Mouse (Mus musculus) ES-E14 (cell line): ENCODE results near the gene Igfbp3. TPM values are rescaled to one million over a fixed set of nuclear protein-coding genes. Genes with fewer than 3 reads are reported as not detected.
A peak's percentile ranks its signal among the peaks of the same experiment; 100 is the strongest.
"Not testable (repeated sequence)": the region's sequence is repeated elsewhere in the genome, so short reads cannot be mapped to it uniquely, and the experiment has no call there.

Experiments used
- DNase-seq: peaks from one replicate; pipeline ENCODE4 v3.0.0-alpha.2; 2013; ENCODE audit warnings: low read depth, low spot score
- H3K27ac ChIP-seq: 2 replicates; pipeline ENCODE4 v1.5.1; 2012; ENCODE audit warnings: low read depth, mild to moderate bottlenecking, low read length, moderate library complexity, mixed read lengths; ENCODE audit not compliant: poor library complexity, insufficient read depth, severe bottlenecking
- H3K36me3 ChIP-seq: 2 replicates; pipeline ENCODE4 v1.6.1; 2012; ENCODE audit warnings: mild to moderate bottlenecking, low read length, moderate library complexity, mixed read lengths; ENCODE audit not compliant: control insufficient read depth, poor library complexity, insufficient read depth, severe bottlenecking
- H3K4me1 ChIP-seq, 2 experiments: fragments of 150-350 bp in 1 of 2; sonication (generic) in 1 of 2; 2 replicates each; pipeline ENCODE4 v1.6.1; 2012; ENCODE audit warnings: low read length in 2 of 2, mild to moderate bottlenecking in 1 of 2, mixed read lengths in 1 of 2; ENCODE audit not compliant: control insufficient read depth in 2 of 2, insufficient read depth in 2 of 2, poor library complexity in 1 of 2
- H3K4me3 ChIP-seq, 2 experiments: fragments of 150-350 bp in 1 of 2; sonication (generic) in 1 of 2; 2 replicates each; pipeline ENCODE4 v1.5.1; 2012; ENCODE audit warnings: low read length in 2 of 2, low read depth in 1 of 2, mild to moderate bottlenecking in 1 of 2, mixed read lengths in 1 of 2; ENCODE audit not compliant: insufficient read depth in 1 of 2, poor library complexity in 1 of 2, severe bottlenecking in 1 of 2
- H3K9ac ChIP-seq: 2 replicates; pipeline ENCODE4 v1.6.1; 2012; ENCODE audit warnings: low read depth, mild to moderate bottlenecking, low read length, mixed read lengths; ENCODE audit not compliant: poor library complexity, insufficient read depth, severe bottlenecking
- H3K9me3 ChIP-seq: fragments of 150-350 bp; sonication (generic); 2 replicates; pipeline ENCODE4 v1.6.1; 2012; ENCODE audit warnings: low read depth, mild to moderate bottlenecking, low read length; ENCODE audit not compliant: control insufficient read depth, insufficient read depth
- CHD2 ChIP-seq: IDR thresholded peaks from 2 replicates; pipeline ENCODE4 v1.6.1; 2014; ENCODE audit warnings: mild to moderate bottlenecking, low read depth, low read length, inconsistent platforms
- HCFC1 ChIP-seq: IDR thresholded peaks from 2 replicates; pipeline ENCODE4 v1.6.1; 2012; ENCODE audit warnings: low read length, inconsistent platforms, borderline replicate concordance; ENCODE audit not compliant: insufficient read depth
- MAFK ChIP-seq: IDR thresholded peaks from 2 replicates; pipeline ENCODE4 v1.6.1; 2014; ENCODE audit warnings: mild to moderate bottlenecking, low read depth, low read length, inconsistent platforms; ENCODE audit not compliant: insufficient read depth
- ZC3H11A ChIP-seq: IDR thresholded peaks from 2 replicates; pipeline ENCODE4 v1.6.1; 2012; ENCODE audit warnings: low read depth, mild to moderate bottlenecking, inconsistent platforms, low read length, borderline replicate concordance
- ZNF384 ChIP-seq: IDR thresholded peaks from 2 replicates; pipeline ENCODE4 v1.6.1; 2012; ENCODE audit warnings: low read depth, low read length, inconsistent platforms
- in situ Hi-C, 2 experiments: fragments of 600-800 bp; cut with MboI; formaldehyde crosslinking; loops; one replicate each; pipeline ENCODE4 v1.15.1; 2025; ENCODE audit warnings: low sequenced_read_pairs in 2 of 2, inconsistent platforms in 1 of 2; ENCODE audit not compliant: unreplicated experiment in 2 of 2
- total RNA-seq: library from RNA; depleted of rRNA; stranded (reverse); fragments of 300-350 nt; gene quantifications from 2 replicates; pipeline ENCODE4 v1.2.3, GENCODE M21; 2012

Igfbp3 gene
- total RNA-seq, 1 experiment = 53.5 TPM

- Histone ChIP-seq H3K36me3 (no peaks in the 10 kb centered on the region), H3K4me3 (no peak overlapping the region), H3K9me3 (no peaks in the 10 kb centered on the region), H3K27ac (no peak overlapping the region), H3K9ac (no peak overlapping the region), H3K4me1 (no peaks in the 10 kb centered on the region)
- TF ChIP-seq MAFK = no peak
- no peak for TF ChIP-seq ZNF384
- TF ChIP-seq CHD2 = no peak
- no peak for TF ChIP-seq ZC3H11A
- no peak for TF ChIP-seq HCFC1
- in situ Hi-C loops = no loop called here
- no peak for DNase-seq
Measured at GRCm38 (mm10) chr11:7228107-7228506, 14.4 kb upstream of the Igfbp3 start.

- no peak for TF ChIP-seq ZC3H11A
- no peak for TF ChIP-seq MAFK
- no peak for TF ChIP-seq ZNF384
- TF ChIP-seq HCFC1 = no peak
- no peak for TF ChIP-seq CHD2
- no peak for DNase-seq
- Histone ChIP-seq H3K4me1 (no peaks in the 10 kb centered on the region), H3K36me3 (no peaks in the 10 kb centered on the region), H3K9me3 (no peaks in the 10 kb centered on the region), H3K4me3 (no peak overlapping the region), H3K9ac (no peak overlapping the region), H3K27ac (no peak overlapping the region)
- in situ Hi-C loops = no loop called here
Measured at GRCm38 (mm10) chr11:7226810-7227550, 13.3 kb upstream of the Igfbp3 start.

GRCm38 (mm10) chr11:7226200-7226599, 12.5 kb upstream of the Igfbp3 start:
- H3K4me1 ChIP-seq = no peaks in the 10 kb centered on the region
- H3K9me3 ChIP-seq = no peaks in the 10 kb centered on the region
- H3K9ac ChIP-seq = no peak overlapping the region
- TF ChIP-seq MAFK (no peak), HCFC1 (no peak), CHD2 (no peak), ZC3H11A (no peak), ZNF384 (no peak)
- H3K36me3 ChIP-seq = no peaks in the 10 kb centered on the region
- DNase-seq = no peak
- H3K4me3 ChIP-seq = no peak overlapping the region
- in situ Hi-C loops = no loop called here
- H3K27ac ChIP-seq = no peak overlapping the region

GRCm38 (mm10) chr11:7221826-7222225, 8.1 kb upstream of the Igfbp3 start:
- not testable (repeated sequence) for H3K36me3 ChIP-seq, H3K9ac ChIP-seq, H3K27ac ChIP-seq, H3K9me3 ChIP-seq, H3K4me1 ChIP-seq, H3K4me3 ChIP-seq
- DNase-seq = peak; percentile 46
- in situ Hi-C loops = loop anchor here in 1 of 2 experiments (25.0 kb wide), 1 partner anchor 1165 kb away; no protein-coding TSS in a partner anchor

GRCm38 (mm10) chr11:7215703-7216102, 2.0 kb upstream of the Igfbp3 start:
- TF ChIP-seq MAFK = no peak
- peak; percentile 50; the same call in 1 of the 2 replicates for TF ChIP-seq ZC3H11A
- Histone ChIP-seq H3K9me3 (no peaks in the 10 kb centered on the region), H3K4me3 (no peak overlapping the region), H3K9ac (no peak overlapping the region), H3K4me1 (no peaks in the 10 kb centered on the region; a peak in 1 of 4 replicates), H3K27ac (no peak overlapping the region), H3K36me3 (no peaks in the 10 kb centered on the region)
- in situ Hi-C loops = loop anchor here (10.0 to 25.0 kb wide), 2 partner anchors 1029 to 1172 kb away; no protein-coding TSS in a partner anchor
- peak; percentile 34 for DNase-seq
